Mouse (Mus musculus): ENCODE measurements around the gene Sv2c. TPM values are rescaled to one million over a fixed set of nuclear protein-coding genes. Genes with fewer than 3 reads are reported as not detected.

Sv2c gene
- polyA plus RNA-seq, 1 experiment = 0.48 TPM

GRCm38 (mm10) chr13:96133363-96134100 lies 1.2 kb upstream of the Sv2c start:
- TF ChIP-seq CTCF (conservative IDR thresholded peaks at IDR 0.05; ENCODE audit: insufficient read depth, insufficient read length, low read depth, low read length) (no peak), POLR2A (IDR thresholded peaks at IDR 0.05; ENCODE audit: low read depth, low read length) (no peak)
- Histone ChIP-seq H3K4me3 (ENCODE audit: insufficient read depth, low read depth, low read length) (no peak overlapping the region), H3K27me3 (replicated peaks; ENCODE audit: control insufficient read depth, insufficient read depth, low read length) (peaks cover 3% of the 10 kb centered on the region; the same call in 1 of the 2 replicates), H3K4me1 (ENCODE audit: control insufficient read depth, insufficient read depth, low read length) (no peaks in the 10 kb centered on the region), H3K27ac (ENCODE audit: insufficient read depth, low read depth, low read length) (no peak overlapping the region), H3K36me3 (ENCODE audit: control insufficient read depth, insufficient read depth, low read length) (no peaks in the 10 kb centered on the region)
- DNase-seq = no peak
- 4% methylated on average over 28 of the region's 28 CpGs for WGBS

- Histone ChIP-seq H3K27ac (ENCODE audit: insufficient read depth, low read depth, low read length) (no peak overlapping the region), H3K36me3 (ENCODE audit: control insufficient read depth, insufficient read depth, low read length) (no peaks in the 10 kb centered on the region), H3K4me1 (ENCODE audit: control insufficient read depth, insufficient read depth, low read length) (no peaks in the 10 kb centered on the region), H3K27me3 (replicated peaks; ENCODE audit: control insufficient read depth, insufficient read depth, low read length) (peaks cover 3% of the 10 kb centered on the region; the same call in 1 of the 2 replicates), H3K4me3 (ENCODE audit: insufficient read depth, low read depth, low read length) (no peak overlapping the region)
- no peak for DNase-seq
- 1% methylated on average over 15 of the region's 15 CpGs for WGBS
- TF ChIP-seq CTCF (conservative IDR thresholded peaks at IDR 0.05; ENCODE audit: insufficient read depth, insufficient read length, low read depth, low read length) = no peak
- no peak for TF ChIP-seq POLR2A (IDR thresholded peaks at IDR 0.05; ENCODE audit: low read depth, low read length)
Measured at GRCm38 (mm10) chr13:96132833-96133232, 456 bp upstream of the Sv2c start.

GRCm38 (mm10) chr13:96131911-96132310 lies 466 bp downstream of the Sv2c start:
- Histone ChIP-seq H3K36me3 (ENCODE audit: control insufficient read depth, insufficient read depth, low read length) (no peaks in the 10 kb centered on the region), H3K4me3 (ENCODE audit: insufficient read depth, low read depth, low read length) (no peak overlapping the region), H3K4me1 (ENCODE audit: control insufficient read depth, insufficient read depth, low read length) (no peaks in the 10 kb centered on the region), H3K27ac (ENCODE audit: insufficient read depth, low read depth, low read length) (no peak overlapping the region), H3K27me3 (replicated peaks; ENCODE audit: control insufficient read depth, insufficient read depth, low read length) (peaks cover 3% of the 10 kb centered on the region; the same call in 1 of the 2 replicates)
- WGBS = under 1% methylated on average over 19 of the region's 19 CpGs
- DNase-seq = no peak
- TF ChIP-seq POLR2A (IDR thresholded peaks at IDR 0.05; ENCODE audit: low read depth, low read length) (no peak), CTCF (conservative IDR thresholded peaks at IDR 0.05; ENCODE audit: insufficient read depth, insufficient read length, low read depth, low read length) (no peak)

- H3K27me3 ChIP-seq (replicated peaks; ENCODE audit: control insufficient read depth, insufficient read depth, low read length) = peaks cover 3% of the 10 kb centered on the region; the same call in 1 of the 2 replicates
- 3% methylated on average over 30 of the region's 30 CpGs for WGBS
- no peak overlapping the region for H3K27ac ChIP-seq (ENCODE audit: insufficient read depth, low read depth, low read length)
- H3K4me1 ChIP-seq (ENCODE audit: control insufficient read depth, insufficient read depth, low read length) = no peaks in the 10 kb centered on the region
- no peak for TF ChIP-seq CTCF (conservative IDR thresholded peaks at IDR 0.05; ENCODE audit: insufficient read depth, insufficient read length, low read depth, low read length)
- no peak for TF ChIP-seq POLR2A (IDR thresholded peaks at IDR 0.05; ENCODE audit: low read depth, low read length)
- H3K4me3 ChIP-seq (ENCODE audit: insufficient read depth, low read depth, low read length) = no peak overlapping the region
- DNase-seq = no peak
- H3K36me3 ChIP-seq (ENCODE audit: control insufficient read depth, insufficient read depth, low read length) = no peaks in the 10 kb centered on the region
Measured at GRCm38 (mm10) chr13:96131050-96131449, 1.3 kb downstream of the Sv2c start.

- H3K36me3 ChIP-seq (ENCODE audit: control insufficient read depth, insufficient read depth, low read length) = no peaks in the 10 kb centered on the region
- no peak for TF ChIP-seq CTCF (conservative IDR thresholded peaks at IDR 0.05; ENCODE audit: insufficient read depth, insufficient read length, low read depth, low read length)
- H3K27me3 ChIP-seq (replicated peaks; ENCODE audit: control insufficient read depth, insufficient read depth, low read length) = peaks cover 3% of the 10 kb centered on the region; the same call in 1 of the 2 replicates
- DNase-seq = no peak
- no peak overlapping the region for H3K27ac ChIP-seq (ENCODE audit: insufficient read depth, low read depth, low read length)
- H3K4me1 ChIP-seq (ENCODE audit: control insufficient read depth, insufficient read depth, low read length) = no peaks in the 10 kb centered on the region
- no peak overlapping the region for H3K4me3 ChIP-seq (ENCODE audit: insufficient read depth, low read depth, low read length)
- WGBS = 73% methylated on average over 3 of the region's 3 CpGs
Measured at GRCm38 (mm10) chr13:96129081-96129480, 3.3 kb downstream of the Sv2c start.

GRCm38 (mm10) chr13:96126669-96127068 lies 5.7 kb downstream of the Sv2c start:
- Histone ChIP-seq H3K36me3 (ENCODE audit: control insufficient read depth, insufficient read depth, low read length) (no peaks in the 10 kb centered on the region), H3K27me3 (replicated peaks; ENCODE audit: control insufficient read depth, insufficient read depth, low read length) (no peaks in the 10 kb centered on the region; the same call in 1 of the 2 replicates), H3K4me1 (ENCODE audit: control insufficient read depth, insufficient read depth, low read length) (no peaks in the 10 kb centered on the region), H3K4me3 (ENCODE audit: insufficient read depth, low read depth, low read length) (no peak overlapping the region), H3K27ac (ENCODE audit: insufficient read depth, low read depth, low read length) (no peak overlapping the region)
- 75% methylated on average over 6 of the region's 6 CpGs for WGBS
- no peak for DNase-seq
- TF ChIP-seq POLR2A (IDR thresholded peaks at IDR 0.05; ENCODE audit: low read depth, low read length) = no peak
- no peak for TF ChIP-seq CTCF (conservative IDR thresholded peaks at IDR 0.05; ENCODE audit: insufficient read depth, insufficient read length, low read depth, low read length)

GRCm38 (mm10) chr13:96125011-96125410 lies 7.4 kb downstream of the Sv2c start:
- no peak overlapping the region for H3K27ac ChIP-seq (ENCODE audit: insufficient read depth, low read depth, low read length)
- no peaks in the 10 kb centered on the region for H3K27me3 ChIP-seq (replicated peaks; ENCODE audit: control insufficient read depth, insufficient read depth, low read length)
- TF ChIP-seq CTCF (conservative IDR thresholded peaks at IDR 0.05; ENCODE audit: insufficient read depth, insufficient read length, low read depth, low read length) = no peak
- TF ChIP-seq POLR2A (IDR thresholded peaks at IDR 0.05; ENCODE audit: low read depth, low read length) = no peak
- no peak overlapping the region for H3K4me3 ChIP-seq (ENCODE audit: insufficient read depth, low read depth, low read length)
- DNase-seq = no peak
- H3K4me1 ChIP-seq (ENCODE audit: control insufficient read depth, insufficient read depth, low read length) = no peaks in the 10 kb centered on the region
- WGBS = 59% methylated on average over 5 of the region's 5 CpGs
- no peaks in the 10 kb centered on the region for H3K36me3 ChIP-seq (ENCODE audit: control insufficient read depth, insufficient read depth, low read length)

Measured in kidney, adult 2 months (tissue).